Mouse (Mus musculus): ENCODE results near the gene Ston2. TPM values are rescaled to one million over a fixed set of nuclear protein-coding genes. Genes with fewer than 3 reads are reported as not detected.

The Ston2 gene
- total and polyA plus RNA-seq, 2 experiments from 2014 or later = 7.7 to 8.8 TPM

GRCm38 (mm10) chr12:91638351-91638750 lies 149.8 kb downstream of the Ston2 start:
- 73% methylated on average over 3 of the region's 3 CpGs for WGBS
- ATAC-seq = 0 out of 2 replicates have a peak, but pooled peaks have one; percentile 21
- peak; percentile 22 for DNase-seq

GRCm38 (mm10) chr12:91637136-91637909 lies 150.9 kb downstream of the Ston2 start:
- Histone ChIP-seq H3K4me1 (ENCODE audit: insufficient read depth) (peaks cover 1% of the 10 kb centered on the region; the same call in 1 of the 2 replicates), H3K27me3 (ENCODE audit: insufficient read depth, low read length) (no peaks in the 10 kb centered on the region), H3K4me3 (ENCODE audit: low read depth, low read length) (no peak overlapping the region), H3K27ac (ENCODE audit: low read depth, low read length) (no peak overlapping the region), H3K9ac (no peak overlapping the region), H3K9me3 (ENCODE audit: low read length) (no peaks in the 10 kb centered on the region), H3K4me2 (ENCODE audit: low read depth) (no peak overlapping the region), H3K36me3 (ENCODE audit: insufficient read depth) (no peaks in the 10 kb centered on the region)
- 79% methylated on average over 12 of the region's 12 CpGs for WGBS
- ATAC-seq (no peak), DNase-seq (no peak)
- no peak for TF ChIP-seq CTCF (IDR thresholded peaks at IDR 0.05; ENCODE audit: low read depth)

More at GRCm38 (mm10) chr12:91638351-91638750, 149.8 kb downstream of the Ston2 start:
- Histone ChIP-seq H3K9me3 (ENCODE audit: low read length) (no peaks in the 10 kb centered on the region), H3K9ac (no peak overlapping the region), H3K27ac (ENCODE audit: low read depth, low read length) (no peak overlapping the region), H3K4me2 (ENCODE audit: low read depth) (no peak overlapping the region), H3K36me3 (ENCODE audit: insufficient read depth) (no peaks in the 10 kb centered on the region), H3K27me3 (ENCODE audit: insufficient read depth, low read length) (no peaks in the 10 kb centered on the region), H3K4me3 (ENCODE audit: low read depth, low read length) (no peak overlapping the region), H3K4me1 (ENCODE audit: insufficient read depth) (peaks cover 6% of the 10 kb centered on the region; the same call in 1 of the 2 replicates)
- no peak for TF ChIP-seq CTCF (IDR thresholded peaks at IDR 0.05; ENCODE audit: low read depth)

GRCm38 (mm10) chr12:91626482-91626881 lies 161.7 kb downstream of the Ston2 start:
- Histone ChIP-seq H3K4me3 (ENCODE audit: low read depth, low read length) (no peak overlapping the region), H3K4me1 (ENCODE audit: insufficient read depth) (no peaks in the 10 kb centered on the region), H3K4me2 (ENCODE audit: low read depth) (no peak overlapping the region), H3K36me3 (ENCODE audit: insufficient read depth) (no peaks in the 10 kb centered on the region), H3K9ac (no peak overlapping the region), H3K9me3 (ENCODE audit: low read length) (no peaks in the 10 kb centered on the region), H3K27ac (ENCODE audit: low read depth, low read length) (no peak overlapping the region), H3K27me3 (ENCODE audit: insufficient read depth, low read length) (no peaks in the 10 kb centered on the region)
- 74% methylated on average over 5 of the region's 5 CpGs for WGBS
- no peak for TF ChIP-seq CTCF (IDR thresholded peaks at IDR 0.05; ENCODE audit: low read depth)
- DNase-seq = no peak
- ATAC-seq = no peak

GRCm38 (mm10) chr12:91625013-91625412 lies 163.2 kb downstream of the Ston2 start:
- Histone ChIP-seq H3K27me3 (ENCODE audit: insufficient read depth, low read length) (no peaks in the 10 kb centered on the region), H3K36me3 (ENCODE audit: insufficient read depth) (no peaks in the 10 kb centered on the region), H3K27ac (ENCODE audit: low read depth, low read length) (no peak overlapping the region), H3K9me3 (ENCODE audit: low read length) (no peaks in the 10 kb centered on the region), H3K4me3 (ENCODE audit: low read depth, low read length) (no peak overlapping the region), H3K4me1 (ENCODE audit: insufficient read depth) (no peaks in the 10 kb centered on the region), H3K4me2 (ENCODE audit: low read depth) (no peak overlapping the region), H3K9ac (no peak overlapping the region)
- 89% methylated on average over 1 of the region's 1 CpGs for WGBS
- peak; percentile 44 for TF ChIP-seq CTCF (IDR thresholded peaks at IDR 0.05; ENCODE audit: low read depth)
- DNase-seq = no peak
- no peak for ATAC-seq

GRCm38 (mm10) chr12:91609425-91609824 lies 178.8 kb downstream of the Ston2 start:
- H3K9ac ChIP-seq = no peak overlapping the region
- no peak overlapping the region for H3K27ac ChIP-seq (ENCODE audit: low read depth, low read length)
- H3K4me2 ChIP-seq (ENCODE audit: low read depth) = no peak overlapping the region
- DNase-seq = peak; percentile 45
- H3K4me3 ChIP-seq (ENCODE audit: low read depth, low read length) = no peak overlapping the region
- H3K4me1 ChIP-seq (ENCODE audit: insufficient read depth) = no peaks in the 10 kb centered on the region
- WGBS = 38% methylated on average over 5 of the region's 5 CpGs
- ATAC-seq = peak; percentile 53
- no peaks in the 10 kb centered on the region for H3K27me3 ChIP-seq (ENCODE audit: insufficient read depth, low read length)
- H3K9me3 ChIP-seq (ENCODE audit: low read length) = no peaks in the 10 kb centered on the region
- no peak for TF ChIP-seq CTCF (IDR thresholded peaks at IDR 0.05; ENCODE audit: low read depth)
- no peaks in the 10 kb centered on the region for H3K36me3 ChIP-seq (ENCODE audit: insufficient read depth)

- DNase-seq (no peak), ATAC-seq (no peak)
Observed at GRCm38 (mm10) chr12:91607678-91608077, 180.5 kb downstream of the Ston2 start.

GRCm38 (mm10) chr12:91606651-91607050 lies 181.5 kb downstream of the Ston2 start:
- 87% methylated on average over 13 of the region's 13 CpGs for WGBS
- H3K4me3 ChIP-seq (ENCODE audit: low read depth, low read length) = no peak overlapping the region
- H3K36me3 ChIP-seq (ENCODE audit: insufficient read depth) = no peaks in the 10 kb centered on the region
- H3K27ac ChIP-seq (ENCODE audit: low read depth, low read length) = no peak overlapping the region
- H3K27me3 ChIP-seq (ENCODE audit: insufficient read depth, low read length) = no peaks in the 10 kb centered on the region
- no peak overlapping the region for H3K4me2 ChIP-seq (ENCODE audit: low read depth)
- peak; percentile 9 for DNase-seq
- no peaks in the 10 kb centered on the region for H3K4me1 ChIP-seq (ENCODE audit: insufficient read depth)
- ATAC-seq = no peak
- no peak overlapping the region for H3K9ac ChIP-seq
- TF ChIP-seq CTCF (IDR thresholded peaks at IDR 0.05; ENCODE audit: low read depth) = no peak
- H3K9me3 ChIP-seq (ENCODE audit: low read length) = no peaks in the 10 kb centered on the region

More at GRCm38 (mm10) chr12:91607678-91608077, 180.5 kb downstream of the Ston2 start:
- H3K27ac ChIP-seq (ENCODE audit: low read depth, low read length) = no peak overlapping the region
- no peaks in the 10 kb centered on the region for H3K9me3 ChIP-seq (ENCODE audit: low read length)
- WGBS = 35% methylated on average over 7 of the region's 7 CpGs
- no peaks in the 10 kb centered on the region for H3K27me3 ChIP-seq (ENCODE audit: insufficient read depth, low read length)
- TF ChIP-seq CTCF (IDR thresholded peaks at IDR 0.05; ENCODE audit: low read depth) = no peak
- no peak overlapping the region for H3K4me3 ChIP-seq (ENCODE audit: low read depth, low read length)
- H3K4me2 ChIP-seq (ENCODE audit: low read depth) = no peak overlapping the region
- H3K36me3 ChIP-seq (ENCODE audit: insufficient read depth) = no peaks in the 10 kb centered on the region
- H3K9ac ChIP-seq = no peak overlapping the region
- H3K4me1 ChIP-seq (ENCODE audit: insufficient read depth) = no peaks in the 10 kb centered on the region
